Mouse (Mus musculus) ES-E14 (cell line): ENCODE results near the gene AU022252.

Experiments used
- CHD2 ChIP-seq: IDR thresholded peaks from 2 replicates; pipeline ENCODE4 v1.6.1; 2014; ENCODE audit warnings: mild to moderate bottlenecking, low read depth, low read length, inconsistent platforms
- ZC3H11A ChIP-seq: IDR thresholded peaks from 2 replicates; pipeline ENCODE4 v1.6.1; 2012; ENCODE audit warnings: low read depth, mild to moderate bottlenecking, inconsistent platforms, low read length, borderline replicate concordance

- no peak for TF ChIP-seq CHD2
- TF ChIP-seq ZC3H11A, result no peak
These were observed 43.1 kb downstream of the AU022252 start for GRCm38 (mm10) chr4:119189392-119189791.
